Mouse (Mus musculus) erythroblast, embryonic 14.5 days (primary cell): Measurements from ENCODE around the gene Ahcy. TPM values are rescaled to one million over a fixed set of nuclear protein-coding genes. Genes with fewer than 3 reads are reported as not detected.

Source experiments
- H3K27me3 ChIP-seq: 2 replicates; pipeline ENCODE4 v1.6.1; 2012; ENCODE audit warnings: inconsistent platforms; ENCODE audit not compliant: control insufficient read depth
- H3K36me3 ChIP-seq: 2 replicates; pipeline ENCODE4 v1.6.1; 2012; ENCODE audit warnings: mild to moderate bottlenecking, inconsistent platforms; ENCODE audit not compliant: control insufficient read depth
- H3K4me1 ChIP-seq: 2 replicates; pipeline ENCODE4 v1.6.1; 2012; ENCODE audit warnings: inconsistent platforms; ENCODE audit not compliant: control insufficient read depth
- H3K4me3 ChIP-seq: replicated peaks from 2 replicates; pipeline ENCODE3; 2012; ENCODE audit warnings: moderate library complexity, mild to moderate bottlenecking, inconsistent platforms
- H3K9me3 ChIP-seq: 2 replicates; pipeline ENCODE4 v1.6.1; 2012; ENCODE audit warnings: low read length, inconsistent platforms, mixed read lengths; ENCODE audit not compliant: control insufficient read depth
- GATA1 ChIP-seq: IDR thresholded peaks from 2 replicates; pipeline ENCODE4 v1.6.1; 2012; ENCODE audit warnings: low read length, inconsistent platforms, mixed read lengths
- TAL1 ChIP-seq: IDR thresholded peaks from 3 replicates; pipeline ENCODE4 v1.6.1; 2012; ENCODE audit warnings: low read length, inconsistent platforms, mixed read lengths
- polyA plus RNA-seq: library from polyadenylated mRNA; stranded (reverse); fragments of >175 nt; gene quantifications from 2 replicates; pipeline ENCODE4 v1.2.3, GENCODE M21; 2012

Gene Ahcy
- polyA plus RNA-seq, 1 experiment = 0.48 TPM

GRCm38 (mm10) chr2:155012991-155013390, 61.3 kb downstream of the Ahcy start:
- TF ChIP-seq GATA1 = no peak
- TF ChIP-seq TAL1 = no peak
- no peaks in the 10 kb centered on the region for H3K9me3 ChIP-seq
- no peaks in the 10 kb centered on the region for H3K4me1 ChIP-seq
- no peaks in the 10 kb centered on the region for H3K36me3 ChIP-seq
- no peaks in the 10 kb centered on the region for H3K27me3 ChIP-seq
- no peak overlapping the region for H3K4me3 ChIP-seq

GRCm38 (mm10) chr2:155011086-155011656, 63.1 kb downstream of the Ahcy start:
- Histone ChIP-seq H3K27me3 (no peaks in the 10 kb centered on the region), H3K9me3 (no peaks in the 10 kb centered on the region), H3K36me3 (no peaks in the 10 kb centered on the region), H3K4me1 (no peaks in the 10 kb centered on the region), H3K4me3 (no peak overlapping the region)
- TF ChIP-seq TAL1 (no peak), GATA1 (no peak)

Other genes with a start within 250 kb of the Ahcy start
- gene Eif2s2, start 181.6 kb downstream of the Ahcy start, polyA plus RNA-seq = 2.6 and 3.2 TPM in 2 replicates
- not detected in 2 replicates for gene Gm14226, start 56.2 kb downstream of the Ahcy start, polyA plus RNA-seq
- gene Itch, start 59.0 kb upstream of the Ahcy start, polyA plus RNA-seq = 0.06 TPM in 2 replicates
- 10.3 and 16.7 TPM in 2 replicates for gene Dynlrb1, start 162.0 kb upstream of the Ahcy start, polyA plus RNA-seq
- 7.8 and 8.1 TPM in 2 replicates for gene Map1lc3a, start 201.8 kb upstream of the Ahcy start, polyA plus RNA-seq